Mouse (Mus musculus): Measurements from ENCODE around the gene Pold1. TPM values are rescaled to one million over a fixed set of nuclear protein-coding genes. Genes with fewer than 3 reads are reported as not detected.

The Pold1 gene
- total and polyA plus RNA-seq, 2 experiments: 2.4 to 6.5 TPM

DNA sequence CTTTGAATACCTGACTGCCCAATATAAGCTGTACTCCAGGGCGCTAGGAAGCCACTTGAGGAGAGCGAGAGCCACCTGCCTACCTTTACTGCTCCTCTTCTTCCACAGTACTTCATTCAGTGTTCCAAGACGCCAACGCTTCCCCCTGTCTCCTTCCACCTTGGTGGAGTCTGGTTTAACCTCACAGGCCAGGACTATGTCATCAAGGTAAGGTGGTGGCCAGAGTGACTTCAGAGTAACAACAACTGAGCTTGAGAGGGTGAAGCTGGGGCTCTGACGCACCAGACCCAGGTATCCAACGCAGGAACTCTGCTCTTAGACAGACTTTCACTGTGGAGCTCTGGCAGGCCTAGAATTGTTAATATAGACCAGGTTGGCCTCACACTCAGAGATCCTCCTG, 37.0 kb upstream of the Pold1 start:
- TF ChIP-seq CTCF (IDR thresholded peaks at IDR 0.05; ENCODE audit: low read depth, low read length): no peak
- TF ChIP-seq POLR2A (IDR thresholded peaks at IDR 0.05; ENCODE audit: extremely low read depth, insufficient read depth, low read length): no peak
- DNase-seq (ENCODE audit: extremely low read depth, low read depth, low spot score): no peak
- Histone ChIP-seq H3K27ac (replicated peaks; ENCODE audit: insufficient read depth, low read depth, low read length) (no peak overlapping the region), H3K9ac (ENCODE audit: low read depth, low read length) (no peak overlapping the region), H3K27me3 (ENCODE audit: control insufficient read depth, insufficient read depth, low read length) (peaks cover 10% of the 10 kb centered on the region; the same call in 1 of the 2 replicates), H3K36me3 (ENCODE audit: control insufficient read depth, insufficient read depth, low read length) (no peaks in the 10 kb centered on the region), H3K79me2 (ENCODE audit: control insufficient read depth, insufficient read depth, low read length) (no peaks in the 10 kb centered on the region), H3K4me3 (ENCODE audit: insufficient read depth, low read depth, low read length) (no peak overlapping the region), H3K4me1 (ENCODE audit: control insufficient read depth, insufficient read depth, low read length) (peaks cover 3% of the 10 kb centered on the region; the same call in 1 of the 2 replicates)
- 98% methylated on average over 6 of the region's 6 CpGs for WGBS

DNA sequence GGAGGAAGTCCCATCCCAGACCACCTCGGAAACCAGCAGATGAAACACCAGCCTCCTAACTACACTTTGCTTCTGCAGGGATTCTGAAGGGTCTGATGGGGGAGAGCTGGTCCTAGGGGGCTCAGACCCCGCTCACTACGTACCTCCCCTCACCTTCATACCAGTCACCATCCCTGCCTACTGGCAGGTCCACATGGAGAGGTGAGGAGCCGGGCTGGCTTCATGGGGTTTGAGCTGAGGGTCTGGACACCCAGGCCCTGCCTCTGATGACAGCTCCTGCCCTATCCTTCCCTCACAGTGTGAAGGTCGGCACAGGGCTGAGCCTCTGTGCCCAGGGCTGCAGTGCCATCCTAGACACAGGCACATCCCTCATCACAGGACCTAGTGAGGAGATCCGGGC, 36.3 kb upstream of the Pold1 start:
- peaks cover 3% of the 10 kb centered on the region; the same call in 1 of the 2 replicates for H3K4me1 ChIP-seq (ENCODE audit: control insufficient read depth, insufficient read depth, low read length)
- H3K9ac ChIP-seq (ENCODE audit: low read depth, low read length): no peak overlapping the region
- H3K36me3 ChIP-seq (ENCODE audit: control insufficient read depth, insufficient read depth, low read length): no peaks in the 10 kb centered on the region
- H3K27ac ChIP-seq (replicated peaks; ENCODE audit: insufficient read depth, low read depth, low read length): no peak overlapping the region
- peaks cover 10% of the 10 kb centered on the region; the same call in 1 of the 2 replicates for H3K27me3 ChIP-seq (ENCODE audit: control insufficient read depth, insufficient read depth, low read length)
- H3K4me3 ChIP-seq (ENCODE audit: insufficient read depth, low read depth, low read length): no peak overlapping the region
- DNase-seq (ENCODE audit: extremely low read depth, low read depth, low spot score): no peak
- no peaks in the 10 kb centered on the region for H3K79me2 ChIP-seq (ENCODE audit: control insufficient read depth, insufficient read depth, low read length)
- WGBS: 89% methylated on average over 6 of the region's 6 CpGs
- TF ChIP-seq CTCF (IDR thresholded peaks at IDR 0.05; ENCODE audit: low read depth, low read length) (no peak), POLR2A (IDR thresholded peaks at IDR 0.05; ENCODE audit: extremely low read depth, insufficient read depth, low read length) (no peak)

- H3K27me3 ChIP-seq (ENCODE audit: control insufficient read depth, insufficient read depth, low read length): peaks cover 10% of the 10 kb centered on the region; the same call in 1 of the 2 replicates
- no peak for TF ChIP-seq CTCF (IDR thresholded peaks at IDR 0.05; ENCODE audit: low read depth, low read length)
- no peak for TF ChIP-seq POLR2A (IDR thresholded peaks at IDR 0.05; ENCODE audit: extremely low read depth, insufficient read depth, low read length)
- WGBS: 77% methylated on average over 4 of the region's 4 CpGs
Observed at GRCm38 (mm10) chr7:44584265-44584804, 35.7 kb upstream of the Pold1 start.

GRCm38 (mm10) chr7:44583146-44583545, 34.5 kb upstream of the Pold1 start:
- Histone ChIP-seq H3K27ac (replicated peaks; ENCODE audit: insufficient read depth, low read depth, low read length) (no peak overlapping the region), H3K79me2 (ENCODE audit: control insufficient read depth, insufficient read depth, low read length) (no peaks in the 10 kb centered on the region), H3K36me3 (ENCODE audit: control insufficient read depth, insufficient read depth, low read length) (no peaks in the 10 kb centered on the region), H3K27me3 (ENCODE audit: control insufficient read depth, insufficient read depth, low read length) (peaks cover 10% of the 10 kb centered on the region; the same call in 1 of the 2 replicates), H3K4me3 (ENCODE audit: insufficient read depth, low read depth, low read length) (no peak overlapping the region), H3K9ac (ENCODE audit: low read depth, low read length) (no peak overlapping the region), H3K4me1 (ENCODE audit: control insufficient read depth, insufficient read depth, low read length) (no peaks in the 10 kb centered on the region)
- 71% methylated on average over 1 of the region's 1 CpGs for WGBS
- TF ChIP-seq CTCF (IDR thresholded peaks at IDR 0.05; ENCODE audit: low read depth, low read length) (no peak), POLR2A (IDR thresholded peaks at IDR 0.05; ENCODE audit: extremely low read depth, insufficient read depth, low read length) (no peak)
- DNase-seq (ENCODE audit: extremely low read depth, low read depth, low spot score): no peak

More at GRCm38 (mm10) chr7:44584265-44584804, 35.7 kb upstream of the Pold1 start:
- H3K4me3 ChIP-seq (ENCODE audit: insufficient read depth, low read depth, low read length): no peak overlapping the region
- no peak for DNase-seq (ENCODE audit: extremely low read depth, low read depth, low spot score)
- peaks cover 1% of the 10 kb centered on the region; the same call in 1 of the 2 replicates for H3K4me1 ChIP-seq (ENCODE audit: control insufficient read depth, insufficient read depth, low read length)
- no peak overlapping the region for H3K9ac ChIP-seq (ENCODE audit: low read depth, low read length)
- H3K27ac ChIP-seq (replicated peaks; ENCODE audit: insufficient read depth, low read depth, low read length): no peak overlapping the region
- H3K36me3 ChIP-seq (ENCODE audit: control insufficient read depth, insufficient read depth, low read length): no peaks in the 10 kb centered on the region
- H3K79me2 ChIP-seq (ENCODE audit: control insufficient read depth, insufficient read depth, low read length): no peaks in the 10 kb centered on the region

DNA sequence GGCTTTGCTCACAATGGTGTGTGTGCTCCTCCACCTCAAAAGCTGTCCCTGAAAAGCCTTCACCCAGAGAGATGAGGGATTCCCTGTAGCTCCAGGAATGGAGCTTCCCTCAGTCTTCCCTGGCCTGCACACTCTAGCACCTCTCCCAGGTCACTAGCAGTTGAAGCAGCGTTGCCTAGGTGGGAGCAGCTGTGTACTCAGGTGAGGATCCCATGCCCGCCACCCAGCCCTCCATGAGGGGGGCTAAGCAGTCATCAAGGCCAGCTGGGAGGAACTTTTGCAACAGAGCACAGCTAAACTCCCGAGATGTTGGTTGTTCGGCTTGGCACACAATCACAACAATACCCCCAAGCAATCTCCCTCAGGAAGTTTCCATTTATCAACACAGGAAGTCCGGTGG, 34.1 kb upstream of the Pold1 start:
- H3K4me3 ChIP-seq (ENCODE audit: insufficient read depth, low read depth, low read length): no peak overlapping the region
- no peak overlapping the region for H3K27ac ChIP-seq (replicated peaks; ENCODE audit: insufficient read depth, low read depth, low read length)
- TF ChIP-seq POLR2A (IDR thresholded peaks at IDR 0.05; ENCODE audit: extremely low read depth, insufficient read depth, low read length): no peak
- no peak for TF ChIP-seq CTCF (IDR thresholded peaks at IDR 0.05; ENCODE audit: low read depth, low read length)
- WGBS: 70% methylated on average over 5 of the region's 5 CpGs
- no peaks in the 10 kb centered on the region for H3K4me1 ChIP-seq (ENCODE audit: control insufficient read depth, insufficient read depth, low read length)
- H3K36me3 ChIP-seq (ENCODE audit: control insufficient read depth, insufficient read depth, low read length): no peaks in the 10 kb centered on the region
- peaks cover 10% of the 10 kb centered on the region; the same call in 1 of the 2 replicates for H3K27me3 ChIP-seq (ENCODE audit: control insufficient read depth, insufficient read depth, low read length)
- no peak overlapping the region for H3K9ac ChIP-seq (ENCODE audit: low read depth, low read length)
- H3K79me2 ChIP-seq (ENCODE audit: control insufficient read depth, insufficient read depth, low read length): no peaks in the 10 kb centered on the region
- DNase-seq (ENCODE audit: extremely low read depth, low read depth, low spot score): no peak

GRCm38 (mm10) chr7:44581637-44582036, 33.0 kb upstream of the Pold1 start:
- DNase-seq (ENCODE audit: extremely low read depth, low read depth, low spot score): no peak
- Histone ChIP-seq H3K36me3 (ENCODE audit: control insufficient read depth, insufficient read depth, low read length) (no peaks in the 10 kb centered on the region), H3K9ac (ENCODE audit: low read depth, low read length) (no peak overlapping the region), H3K27me3 (ENCODE audit: control insufficient read depth, insufficient read depth, low read length) (peaks cover 4% of the 10 kb centered on the region; the same call in 1 of the 2 replicates), H3K4me1 (ENCODE audit: control insufficient read depth, insufficient read depth, low read length) (no peaks in the 10 kb centered on the region), H3K27ac (replicated peaks; ENCODE audit: insufficient read depth, low read depth, low read length) (no peak overlapping the region), H3K79me2 (ENCODE audit: control insufficient read depth, insufficient read depth, low read length) (no peaks in the 10 kb centered on the region), H3K4me3 (ENCODE audit: insufficient read depth, low read depth, low read length) (no peak overlapping the region)
- 80% methylated on average over 6 of the region's 6 CpGs for WGBS
- TF ChIP-seq CTCF (IDR thresholded peaks at IDR 0.05; ENCODE audit: low read depth, low read length): no peak
- no peak for TF ChIP-seq POLR2A (IDR thresholded peaks at IDR 0.05; ENCODE audit: extremely low read depth, insufficient read depth, low read length)
